Mouse (Mus musculus): ENCODE measurements around the gene Grip2. TPM values are rescaled to one million over a fixed set of nuclear protein-coding genes. Genes with fewer than 3 reads are reported as not detected.
A peak's percentile ranks its signal among the peaks of the same experiment; 100 is the strongest.

The Grip2 gene
- polyA plus RNA-seq, 1 experiment from 2014 or later, result 0.92 TPM

DNA sequence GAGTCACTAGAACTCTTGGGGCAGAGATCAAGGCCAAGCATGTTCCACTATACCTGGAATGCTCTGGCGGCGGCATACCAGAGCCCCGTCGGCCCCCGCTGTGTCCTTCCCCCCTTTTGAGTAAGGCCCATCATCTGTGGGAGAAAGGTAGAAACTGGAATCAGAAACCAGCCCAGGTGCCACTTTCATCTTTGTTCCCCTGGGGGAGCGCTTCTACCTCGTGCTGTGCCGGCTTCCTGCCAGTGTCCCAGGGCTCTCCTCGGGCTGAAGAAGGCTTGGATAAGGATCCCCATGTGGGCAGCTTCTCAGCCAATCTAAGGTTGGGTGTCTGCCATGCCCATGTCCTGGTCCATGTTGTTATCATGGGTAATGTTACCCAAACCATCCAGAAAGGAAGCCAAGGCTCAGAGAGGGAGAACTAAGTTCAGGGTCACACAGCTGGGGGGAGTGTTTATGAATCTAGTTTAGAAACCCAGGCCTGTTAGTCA lies 38.7 kb downstream of the Grip2 start:
- H3K4me1 ChIP-seq, result no peaks in the 10 kb centered on the region
- WGBS, result 77% methylated on average over 9 of the region's 9 CpGs
- no peak overlapping the region for H3K4me2 ChIP-seq

DNA sequence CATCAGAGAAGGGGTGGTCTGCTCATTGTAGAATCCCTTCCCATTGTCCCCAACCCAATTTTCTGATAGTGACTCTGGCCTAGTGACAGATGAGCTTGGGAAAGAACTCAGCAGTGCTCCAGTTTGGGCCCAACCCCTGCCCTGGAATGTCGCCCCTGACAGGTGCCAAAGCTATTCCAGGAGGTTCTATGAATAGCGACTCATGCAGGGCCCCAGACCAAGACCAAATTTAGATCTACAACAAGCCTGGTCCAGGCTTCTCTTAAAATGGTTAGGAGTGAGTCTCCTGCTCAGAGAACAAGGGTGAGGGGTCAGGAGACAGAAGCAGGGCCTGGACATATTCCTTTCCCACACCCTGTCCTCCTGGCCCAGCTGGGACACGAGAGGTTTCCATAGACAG lies 42.0 kb downstream of the Grip2 start:
- Histone ChIP-seq H3K9ac (no peak overlapping the region), H3K4me3 (replicated peaks) (no peak overlapping the region), H3K4me1 (no peaks in the 10 kb centered on the region), H3K27me3 (no peaks in the 10 kb centered on the region), H3K36me3 (no peaks in the 10 kb centered on the region), H3K9me3 (replicated peaks) (no peaks in the 10 kb centered on the region), H3K4me2 (no peak overlapping the region), H3K27ac (no peak overlapping the region)
- no peak for ATAC-seq (replicated peaks; ENCODE audit: low FRiP score)
- WGBS, result 82% methylated on average over 3 of the region's 3 CpGs

More for the DNA sequence above, 38.7 kb downstream of the Grip2 start:
- Histone ChIP-seq H3K27ac (no peak overlapping the region), H3K36me3 (no peaks in the 10 kb centered on the region), H3K4me3 (replicated peaks) (no peak overlapping the region), H3K9me3 (replicated peaks) (no peaks in the 10 kb centered on the region), H3K9ac (no peak overlapping the region), H3K27me3 (no peaks in the 10 kb centered on the region)
- ATAC-seq (replicated peaks; ENCODE audit: low FRiP score), result no peak

GRCm38 (mm10) chr6:91779206-91779605 lies 47.8 kb downstream of the Grip2 start:
- Histone ChIP-seq H3K4me1 (no peaks in the 10 kb centered on the region), H3K9ac (no peak overlapping the region), H3K9me3 (replicated peaks) (no peaks in the 10 kb centered on the region), H3K4me2 (no peak overlapping the region), H3K36me3 (no peaks in the 10 kb centered on the region), H3K27me3 (no peaks in the 10 kb centered on the region), H3K27ac (no peak overlapping the region), H3K4me3 (replicated peaks) (no peak overlapping the region)
- ATAC-seq (replicated peaks; ENCODE audit: low FRiP score), result no peak
- 41% methylated on average over 9 of the region's 9 CpGs for WGBS

GRCm38 (mm10) chr6:91776543-91776942 lies 50.5 kb downstream of the Grip2 start:
- 0 out of 2 replicates have a peak, but pooled peaks have one; percentile 23 for ATAC-seq (replicated peaks; ENCODE audit: low FRiP score)
- H3K27me3 ChIP-seq, result no peaks in the 10 kb centered on the region
- H3K36me3 ChIP-seq, result no peaks in the 10 kb centered on the region
- no peak overlapping the region for H3K4me2 ChIP-seq
- H3K9ac ChIP-seq, result no peak overlapping the region
- H3K4me1 ChIP-seq, result no peaks in the 10 kb centered on the region
- no peaks in the 10 kb centered on the region for H3K9me3 ChIP-seq (replicated peaks)
- no peak overlapping the region for H3K27ac ChIP-seq
- 15% methylated on average over 9 of the region's 9 CpGs for WGBS
- no peak overlapping the region for H3K4me3 ChIP-seq (replicated peaks)

DNA sequence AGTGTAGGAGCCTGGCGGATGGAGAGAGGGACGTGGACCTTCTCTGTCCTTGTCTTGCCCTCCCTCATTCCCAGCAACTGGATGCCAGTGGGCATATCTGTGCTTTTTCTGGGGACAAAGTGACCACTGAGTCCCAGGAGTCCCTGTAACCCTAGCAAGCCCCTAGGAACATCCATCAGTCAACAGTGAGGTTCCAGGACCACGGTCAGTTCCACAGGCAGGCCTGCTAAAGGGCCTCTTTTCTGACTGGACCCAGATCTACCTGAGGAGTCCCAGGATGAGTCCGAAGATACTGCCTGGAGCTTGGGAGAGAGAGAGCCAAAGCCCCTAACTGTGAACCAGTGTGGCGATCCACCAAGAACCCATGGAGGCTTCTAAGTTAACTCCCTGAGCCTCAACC lies 53.1 kb downstream of the Grip2 start:
- Histone ChIP-seq H3K4me2 (no peak overlapping the region), H3K27ac (no peak overlapping the region), H3K36me3 (no peaks in the 10 kb centered on the region), H3K27me3 (no peaks in the 10 kb centered on the region), H3K9me3 (replicated peaks) (no peaks in the 10 kb centered on the region), H3K4me3 (replicated peaks) (no peak overlapping the region), H3K9ac (no peak overlapping the region), H3K4me1 (no peaks in the 10 kb centered on the region)
- no peak for ATAC-seq (replicated peaks; ENCODE audit: low FRiP score)
- WGBS, result 74% methylated on average over 5 of the region's 5 CpGs

GRCm38 (mm10) chr6:91767550-91767949 lies 59.5 kb downstream of the Grip2 start:
- no peaks in the 10 kb centered on the region for H3K36me3 ChIP-seq
- H3K9ac ChIP-seq, result no peak overlapping the region
- WGBS, result 79% methylated on average over 8 of the region's 8 CpGs
- no peak for ATAC-seq (replicated peaks; ENCODE audit: low FRiP score)
- no peak overlapping the region for H3K4me2 ChIP-seq
- H3K27me3 ChIP-seq, result no peaks in the 10 kb centered on the region
- no peak overlapping the region for H3K27ac ChIP-seq
- no peaks in the 10 kb centered on the region for H3K4me1 ChIP-seq
- H3K9me3 ChIP-seq (replicated peaks), result no peaks in the 10 kb centered on the region
- no peak overlapping the region for H3K4me3 ChIP-seq (replicated peaks)

DNA sequence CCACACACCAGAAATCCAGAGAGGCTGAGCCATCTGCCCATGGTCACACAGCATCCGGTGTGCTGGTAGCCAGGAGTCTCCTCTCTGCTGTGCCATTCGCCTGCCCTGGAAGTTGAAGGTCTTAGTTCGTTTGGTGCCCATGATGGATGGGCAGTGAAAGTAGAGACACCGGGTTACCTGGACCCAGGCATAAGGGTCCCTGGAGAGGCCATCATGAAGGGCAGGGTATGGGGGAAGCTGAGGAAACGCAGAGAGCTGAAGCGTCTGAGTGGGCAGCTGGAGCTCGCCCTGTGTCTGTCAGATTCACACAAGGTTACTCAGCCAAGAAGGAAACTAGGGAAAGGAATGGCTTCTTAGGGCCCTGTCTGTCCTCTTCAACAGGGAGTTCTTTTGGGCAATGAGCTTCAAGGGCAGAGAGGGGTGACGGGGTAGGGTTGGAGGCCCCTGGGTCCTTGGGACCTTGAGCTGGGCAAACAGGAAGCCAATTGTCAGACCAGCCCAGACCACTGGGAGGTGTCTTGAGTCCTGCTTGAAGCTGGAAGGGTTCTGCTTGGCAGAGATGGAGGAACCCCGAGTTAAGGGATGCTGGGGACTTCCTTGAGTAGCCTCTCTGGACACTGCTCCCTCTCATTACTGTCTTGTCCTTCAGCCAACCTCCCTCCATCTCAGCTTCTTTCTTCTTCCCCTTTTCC lies 64.9 kb downstream of the Grip2 start:
- H3K36me3 ChIP-seq, result peaks cover 27% of the 10 kb centered on the region
- 82% methylated on average over 9 of the region's 9 CpGs for WGBS
- H3K9ac ChIP-seq, result no peak overlapping the region

GRCm38 (mm10) chr6:91754845-91755244 lies 72.2 kb downstream of the Grip2 start:
- Histone ChIP-seq H3K9ac (no peak overlapping the region), H3K36me3 (peaks cover 88% of the 10 kb centered on the region), H3K27ac (no peak overlapping the region), H3K4me1 (peaks cover 23% of the 10 kb centered on the region), H3K4me3 (replicated peaks) (no peak overlapping the region), H3K27me3 (no peaks in the 10 kb centered on the region), H3K9me3 (replicated peaks) (no peaks in the 10 kb centered on the region), H3K4me2 (no peak overlapping the region)
- 74% methylated on average over 12 of the region's 12 CpGs for WGBS
- ATAC-seq (replicated peaks; ENCODE audit: low FRiP score), result no peak

More for the DNA sequence above, 64.9 kb downstream of the Grip2 start:
- no peak overlapping the region for H3K4me2 ChIP-seq
- H3K27ac ChIP-seq, result no peak overlapping the region
- H3K4me3 ChIP-seq (replicated peaks), result no peak overlapping the region
- no peaks in the 10 kb centered on the region for H3K4me1 ChIP-seq
- H3K9me3 ChIP-seq (replicated peaks), result no peaks in the 10 kb centered on the region
- no peaks in the 10 kb centered on the region for H3K27me3 ChIP-seq
- no peak for ATAC-seq (replicated peaks; ENCODE audit: low FRiP score)

DNA sequence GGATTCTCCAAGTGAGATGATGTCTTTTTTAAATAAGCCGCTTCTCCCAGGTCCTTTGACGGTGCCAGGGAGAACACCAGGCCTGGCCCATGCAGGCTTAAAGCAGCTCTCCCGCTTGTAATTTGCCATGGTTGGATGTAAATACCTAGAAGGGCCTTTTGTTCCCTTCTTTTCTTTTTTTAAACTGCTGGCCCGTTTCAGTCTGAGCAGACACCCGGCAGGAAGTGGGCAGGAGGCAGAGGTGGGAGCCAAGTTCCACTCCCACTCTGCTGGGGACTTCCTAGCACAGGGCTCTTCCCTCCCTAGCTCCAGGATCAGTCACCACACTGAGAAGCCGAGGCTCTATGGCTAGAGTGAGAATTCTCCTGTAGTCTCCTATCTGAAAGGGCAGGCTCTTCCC lies 73.0 kb downstream of the Grip2 start:
- 57% methylated on average over 6 of the region's 6 CpGs for WGBS
- Histone ChIP-seq H3K4me1 (peaks cover 23% of the 10 kb centered on the region), H3K4me3 (replicated peaks) (no peak overlapping the region), H3K36me3 (peaks cover 87% of the 10 kb centered on the region), H3K4me2 (no peak overlapping the region), H3K9ac (no peak overlapping the region), H3K9me3 (replicated peaks) (no peaks in the 10 kb centered on the region), H3K27me3 (no peaks in the 10 kb centered on the region), H3K27ac (peak overlapping the region; percentile 56; the same call in 1 of the 2 replicates)
- ATAC-seq (replicated peaks; ENCODE audit: low FRiP score), result no peak

GRCm38 (mm10) chr6:91752884-91753283 lies 74.2 kb downstream of the Grip2 start:
- Histone ChIP-seq H3K27me3 (no peaks in the 10 kb centered on the region), H3K4me3 (replicated peaks) (no peak overlapping the region), H3K4me2 (no peak overlapping the region), H3K9me3 (replicated peaks) (no peaks in the 10 kb centered on the region), H3K36me3 (peaks cover 90% of the 10 kb centered on the region), H3K4me1 (peaks cover 23% of the 10 kb centered on the region), H3K27ac (peak overlapping the region; percentile 56), H3K9ac (no peak overlapping the region)
- peak; percentile 17; the same call in 1 of the 2 replicates for ATAC-seq (replicated peaks; ENCODE audit: low FRiP score)
- 60% methylated on average over 8 of the region's 8 CpGs for WGBS

DNA sequence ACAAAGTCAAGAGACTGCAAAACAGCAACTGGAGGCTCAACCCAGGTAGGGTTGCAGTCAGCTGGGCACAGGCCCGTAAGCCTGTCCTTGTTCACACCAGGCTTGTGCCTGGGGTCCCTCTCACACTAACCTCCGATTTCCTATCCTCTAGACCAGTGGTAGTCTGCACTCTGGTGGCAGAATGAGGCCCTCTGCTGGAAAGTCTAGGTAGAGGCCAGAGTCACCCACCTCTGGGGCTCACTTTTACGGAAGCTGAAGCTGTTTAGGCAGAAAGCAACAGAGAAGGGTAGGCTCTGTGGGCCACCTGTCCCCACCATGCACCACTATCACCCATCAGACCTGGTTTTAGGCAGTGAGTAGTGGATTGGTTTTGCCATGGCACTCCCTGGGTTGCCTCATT lies 76.1 kb downstream of the Grip2 start:
- WGBS, result 69% methylated on average over 3 of the region's 3 CpGs
- no peaks in the 10 kb centered on the region for H3K9me3 ChIP-seq (replicated peaks)
- H3K4me1 ChIP-seq, result peaks cover 29% of the 10 kb centered on the region
- no peak overlapping the region for H3K4me2 ChIP-seq
- H3K36me3 ChIP-seq, result peaks cover 89% of the 10 kb centered on the region
- H3K27me3 ChIP-seq, result no peaks in the 10 kb centered on the region
- no peak overlapping the region for H3K27ac ChIP-seq
- H3K9ac ChIP-seq, result no peak overlapping the region
- no peak overlapping the region for H3K4me3 ChIP-seq (replicated peaks)
- ATAC-seq (replicated peaks; ENCODE audit: low FRiP score), result no peak

- WGBS, result 58% methylated on average over 5 of the region's 5 CpGs
- no peak overlapping the region for H3K4me2 ChIP-seq
- H3K9me3 ChIP-seq (replicated peaks), result no peaks in the 10 kb centered on the region
- H3K4me3 ChIP-seq (replicated peaks), result no peak overlapping the region
- H3K27me3 ChIP-seq, result no peaks in the 10 kb centered on the region
- peaks cover 87% of the 10 kb centered on the region for H3K36me3 ChIP-seq
- H3K9ac ChIP-seq, result no peak overlapping the region
- peaks cover 37% of the 10 kb centered on the region for H3K4me1 ChIP-seq
- no peak for ATAC-seq (replicated peaks; ENCODE audit: low FRiP score)
- H3K27ac ChIP-seq, result peak overlapping the region; percentile 77
Observed at GRCm38 (mm10) chr6:91746776-91747175, 80.3 kb downstream of the Grip2 start.

Data from kidney, embryonic 15.5 days (tissue).